Mouse (Mus musculus) kidney, postnatal 0 days (tissue): ENCODE results near the gene Hsp90ab1. TPM values are rescaled to one million over a fixed set of nuclear protein-coding genes. Genes with fewer than 3 reads are reported as not detected.

Source experiments
- ATAC-seq: fragments of 200-750 bp; cut with Nextera tagmentation; replicated peaks from 2 replicates; pipeline ENCODE4 v1.8.0; 2017; ENCODE audit warnings: low read depth, moderate number of reproducible peaks, moderate TSS enrichment, moderate library complexity; ENCODE audit not compliant: low FRiP score
- DNase-seq: peaks from one replicate; pipeline ENCODE4 v3.0.0-alpha.2; 2016; ENCODE audit warnings: low spot score
- H3K27ac ChIP-seq: fragments of 300-500 bp; sonication (generic); 2 replicates; pipeline ENCODE4 v1.5.1; 2014; ENCODE audit warnings: mild to moderate bottlenecking
- H3K27me3 ChIP-seq: fragments of 300-500 bp; sonication (generic); 2 replicates; pipeline ENCODE4 v1.6.1; 2014; ENCODE audit warnings: low read length, mixed read lengths; ENCODE audit not compliant: insufficient read depth
- H3K36me3 ChIP-seq: fragments of 300-500 bp; sonication (generic); 2 replicates; pipeline ENCODE4 v1.6.1; 2014; ENCODE audit warnings: low read length, mixed read lengths; ENCODE audit not compliant: insufficient read depth
- H3K4me1 ChIP-seq: fragments of 300-500 bp; sonication (generic); replicated peaks from 2 replicates; pipeline ENCODE4 v1.6.1; 2014; ENCODE audit warnings: antibody characterized with exemption, low read length, mixed read lengths; ENCODE audit not compliant: insufficient read depth
- H3K4me2 ChIP-seq: fragments of 300-500 bp; sonication (generic); 2 replicates; pipeline ENCODE4 v1.6.1; 2014; ENCODE audit warnings: mild to moderate bottlenecking, low read length, moderate library complexity, mixed read lengths
- H3K4me3 ChIP-seq: fragments of 300-500 bp; sonication (generic); replicated peaks from 2 replicates; pipeline ENCODE4 v1.5.1; 2014; ENCODE audit warnings: low read depth, low read length
- H3K9ac ChIP-seq: fragments of 300-500 bp; sonication (generic); 2 replicates; pipeline ENCODE4 v1.6.1; 2014; ENCODE audit warnings: low read depth, low read length
- H3K9me3 ChIP-seq: fragments of 300-500 bp; sonication (generic); replicated peaks from 2 replicates; pipeline ENCODE4 v1.6.1; 2016; ENCODE audit warnings: low read length, inconsistent platforms, mixed read lengths
- CTCF ChIP-seq: IDR thresholded peaks from 2 replicates; pipeline ENCODE4 v1.5.1; 2016; ENCODE audit warnings: antibody characterized with exemption, low read depth, mild to moderate bottlenecking, moderate library complexity
- WGBS: fragments of 180-500 bp; shearing (Covaris S2); extraction: QIAGEN DNeasy Blood & Tissue Kit; methylation state at CpG from one replicate; pipeline ENCODE4 v1.1.7; 2014; 5-methylcytosine and 5-hydroxymethylcytosine counted together
- polyA plus RNA-seq: library from polyadenylated mRNA; unstranded; fragments of >200 nt; fragmentation: Nextera tagmentation; extraction: Ambion mirVana; gene quantifications from 2 replicates; pipeline ENCODE4 v1.2.1, GENCODE M21; 2015

The Hsp90ab1 gene
- polyA plus RNA-seq, 1 experiment from 2014 or later, result 1,330 TPM

DNA sequence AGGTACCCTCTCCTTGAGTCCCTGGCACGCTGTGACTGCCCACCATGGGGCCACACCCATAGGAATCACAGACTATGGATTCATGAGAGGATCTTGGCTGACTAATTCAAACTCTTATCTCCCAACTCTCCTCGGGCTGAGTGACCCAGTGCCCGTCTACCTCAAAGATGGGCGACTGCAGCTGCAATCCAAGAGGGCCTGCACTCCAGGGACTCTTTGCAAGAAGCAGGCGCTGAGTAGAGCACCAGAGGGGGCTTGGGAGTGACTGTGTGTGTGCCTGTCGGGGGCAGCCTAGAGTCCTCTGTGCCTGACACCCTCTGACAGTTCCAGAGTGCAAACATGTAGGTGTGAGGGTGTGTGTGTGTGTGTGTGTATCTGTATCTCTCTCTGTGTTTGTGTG, 30.9 kb downstream of the Hsp90ab1 start:
- Histone ChIP-seq H3K9ac (no peak overlapping the region), H3K4me2 (no peak overlapping the region), H3K9me3 (no peaks in the 10 kb centered on the region), H3K36me3 (no peaks in the 10 kb centered on the region), H3K27ac (no peak overlapping the region), H3K4me1 (peaks cover 12% of the 10 kb centered on the region), H3K4me3 (no peak overlapping the region), H3K27me3 (peaks cover 48% of the 10 kb centered on the region)
- no peak for TF ChIP-seq CTCF
- 30% methylated on average over 6 of the region's 6 CpGs for WGBS
- ATAC-seq (no peak), DNase-seq (no peak)

DNA sequence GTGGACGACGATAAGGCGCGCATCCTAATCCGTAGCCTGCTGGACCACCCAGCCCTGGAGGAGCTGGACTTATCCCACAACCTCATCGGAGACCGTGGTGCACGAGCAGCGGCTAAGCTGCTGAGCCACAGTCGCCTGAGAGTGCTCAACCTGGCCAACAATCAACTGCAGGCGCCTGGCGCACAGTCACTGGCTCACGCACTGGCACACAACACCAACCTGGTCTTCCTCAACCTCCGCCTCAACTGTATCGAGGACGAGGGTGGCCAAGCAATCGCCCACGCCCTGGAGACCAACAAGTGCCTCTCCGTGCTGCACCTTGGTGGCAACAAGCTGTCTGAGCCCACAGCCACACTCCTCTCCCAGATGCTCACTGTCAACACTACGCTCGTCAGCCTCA, 33.4 kb downstream of the Hsp90ab1 start:
- Histone ChIP-seq H3K9ac (no peak overlapping the region), H3K4me3 (no peak overlapping the region), H3K9me3 (no peaks in the 10 kb centered on the region), H3K4me1 (peaks cover 1% of the 10 kb centered on the region; the same call in 1 of the 2 replicates), H3K4me2 (no peak overlapping the region), H3K27ac (no peak overlapping the region), H3K36me3 (no peaks in the 10 kb centered on the region), H3K27me3 (peaks cover 26% of the 10 kb centered on the region)
- ATAC-seq (no peak), DNase-seq (no peak)
- TF ChIP-seq CTCF, result no peak
- WGBS, result 81% methylated on average over 21 of the region's 21 CpGs

DNA sequence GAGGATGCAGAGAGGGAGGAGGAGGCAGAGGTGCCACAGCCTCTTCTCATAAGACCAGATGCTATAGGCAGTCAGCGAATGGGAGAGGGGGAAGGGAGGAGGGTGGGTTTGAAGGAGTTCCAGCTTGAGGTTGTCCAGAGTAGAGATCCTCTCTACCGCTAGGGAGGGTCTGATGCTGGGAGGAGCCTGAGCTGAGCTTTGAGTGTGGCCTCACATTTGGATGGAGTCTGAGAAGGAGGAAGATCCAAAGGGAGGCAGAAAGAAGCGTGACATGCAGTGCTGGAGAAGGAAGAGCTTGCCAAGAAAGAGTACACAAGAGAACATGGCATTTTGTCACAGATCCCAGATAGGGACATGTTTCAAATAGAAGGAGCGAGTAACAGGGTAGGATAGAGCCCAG, 34.7 kb downstream of the Hsp90ab1 start:
- no peak for ATAC-seq
- TF ChIP-seq CTCF, result no peak
- 61% methylated on average over 4 of the region's 4 CpGs for WGBS
- Histone ChIP-seq H3K4me3 (no peak overlapping the region), H3K27ac (no peak overlapping the region), H3K4me2 (no peak overlapping the region), H3K9ac (no peak overlapping the region), H3K36me3 (no peaks in the 10 kb centered on the region), H3K4me1 (no peaks in the 10 kb centered on the region), H3K27me3 (peaks cover 15% of the 10 kb centered on the region), H3K9me3 (no peaks in the 10 kb centered on the region)
- no peak for DNase-seq

DNA sequence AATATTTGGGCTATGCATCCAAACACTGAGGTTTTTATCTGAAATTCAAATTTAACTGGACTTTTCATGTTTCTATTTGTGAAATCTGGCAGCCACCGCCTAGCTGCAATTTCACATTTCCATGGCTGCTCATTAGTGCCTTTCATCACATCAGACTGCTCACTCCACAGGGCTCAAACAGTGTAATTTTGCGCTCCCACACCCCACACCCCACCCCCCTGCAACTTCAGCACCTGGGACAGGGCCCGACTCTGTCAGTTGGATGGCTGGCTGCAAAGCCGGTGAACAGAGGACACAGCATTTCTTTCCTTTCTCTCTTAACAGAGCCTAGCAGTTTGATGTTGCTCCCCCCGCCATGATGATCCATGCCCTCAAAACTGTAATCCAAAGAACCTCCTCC, 36.8 kb downstream of the Hsp90ab1 start:
- Histone ChIP-seq H3K27ac (no peak overlapping the region), H3K9me3 (no peaks in the 10 kb centered on the region), H3K27me3 (0 out of 2 replicates have a peak, but pooled peaks cover 9% of the 10 kb centered on the region), H3K9ac (no peak overlapping the region), H3K4me2 (no peak overlapping the region), H3K4me3 (no peak overlapping the region), H3K4me1 (no peaks in the 10 kb centered on the region), H3K36me3 (no peaks in the 10 kb centered on the region)
- DNase-seq (peak; percentile 50), ATAC-seq (no peak)
- no peak for TF ChIP-seq CTCF
- 12% methylated on average over 5 of the region's 5 CpGs for WGBS

DNA sequence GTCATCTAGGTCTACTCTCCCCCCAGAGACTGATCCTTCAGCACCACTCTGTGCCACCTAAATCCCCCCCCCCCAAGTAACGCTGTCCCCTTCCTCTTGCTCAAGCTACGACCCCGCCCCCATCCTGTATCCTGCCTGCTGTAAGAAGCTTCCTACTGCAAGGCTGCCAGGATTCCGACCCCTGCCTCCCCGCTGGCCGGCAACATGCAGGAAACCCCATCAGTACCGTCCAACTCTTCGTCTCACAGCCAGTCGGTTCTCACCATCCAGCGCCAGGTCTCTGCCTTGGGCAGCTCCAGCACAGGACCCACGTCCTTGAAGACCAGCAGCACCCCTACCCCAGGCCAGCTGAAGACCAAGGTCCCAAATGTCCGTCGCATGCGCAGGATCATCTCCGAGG, 40.2 kb downstream of the Hsp90ab1 start:
- WGBS, result 48% methylated on average over 15 of the region's 15 CpGs
- Histone ChIP-seq H3K9ac (no peak overlapping the region), H3K36me3 (no peaks in the 10 kb centered on the region), H3K4me3 (no peak overlapping the region), H3K27me3 (peaks cover 4% of the 10 kb centered on the region; the same call in 1 of the 2 replicates), H3K9me3 (no peaks in the 10 kb centered on the region), H3K4me1 (no peaks in the 10 kb centered on the region), H3K4me2 (no peak overlapping the region), H3K27ac (no peak overlapping the region)
- ATAC-seq (no peak), DNase-seq (no peak)
- no peak for TF ChIP-seq CTCF

DNA sequence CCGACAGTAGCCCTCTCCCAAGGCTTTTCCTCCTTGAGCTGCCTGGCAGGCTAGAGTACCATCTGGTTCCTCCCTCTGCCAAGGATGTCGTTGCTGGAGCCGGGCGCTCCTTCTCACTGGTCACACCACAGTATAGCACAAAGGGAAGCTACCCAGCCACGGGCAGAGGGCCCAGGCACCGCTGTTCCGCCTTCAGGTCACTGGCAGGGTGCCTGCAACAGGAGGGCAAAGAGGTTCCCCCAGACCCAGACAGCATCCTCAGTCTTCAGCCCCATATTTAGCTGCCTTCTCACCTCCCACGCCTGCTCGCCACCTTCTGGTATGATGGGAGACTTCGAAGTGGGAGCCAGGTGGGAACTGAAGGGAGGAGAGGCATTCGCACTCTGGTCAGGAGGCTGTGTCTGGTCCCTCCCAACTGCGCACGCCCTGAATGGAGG, 42.7 kb downstream of the Hsp90ab1 start:
- Histone ChIP-seq H3K9ac (no peak overlapping the region), H3K4me3 (no peak overlapping the region), H3K4me2 (no peak overlapping the region), H3K27ac (no peak overlapping the region), H3K4me1 (no peaks in the 10 kb centered on the region), H3K9me3 (no peaks in the 10 kb centered on the region), H3K36me3 (no peaks in the 10 kb centered on the region), H3K27me3 (peaks cover 4% of the 10 kb centered on the region; the same call in 1 of the 2 replicates)
- no peak for ATAC-seq
- DNase-seq, result no peak
- WGBS, result 48% methylated on average over 13 of the region's 13 CpGs
- no peak for TF ChIP-seq CTCF

DNA sequence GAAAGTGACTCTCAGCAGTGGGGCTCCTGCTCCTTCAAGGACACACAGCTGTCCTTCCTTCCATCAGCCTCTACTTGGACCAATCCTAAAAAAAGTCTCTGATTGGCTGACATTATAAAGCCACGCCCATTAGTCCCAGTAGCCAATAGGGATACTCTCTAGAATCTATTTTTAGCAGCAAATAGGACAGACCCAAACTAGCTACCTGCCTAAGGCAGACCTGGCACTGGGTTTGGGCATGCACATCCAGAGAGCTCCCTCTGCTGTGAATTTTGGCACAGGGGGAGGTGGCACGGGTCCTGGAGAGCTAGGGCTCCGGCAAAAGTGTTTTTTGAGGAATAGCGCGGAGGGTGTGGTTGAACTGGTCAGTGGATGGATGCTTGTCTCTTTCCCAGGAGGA, 46.5 kb downstream of the Hsp90ab1 start:
- no peak overlapping the region for H3K4me3 ChIP-seq
- H3K4me2 ChIP-seq, result no peak overlapping the region
- 0 out of 2 replicates have a peak, but pooled peaks cover 6% of the 10 kb centered on the region for H3K4me1 ChIP-seq
- no peak for TF ChIP-seq CTCF
- peaks cover 6% of the 10 kb centered on the region; the same call in 1 of the 2 replicates for H3K27me3 ChIP-seq
- ATAC-seq, result no peak
- no peak for DNase-seq
- no peaks in the 10 kb centered on the region for H3K36me3 ChIP-seq
- H3K9ac ChIP-seq, result no peak overlapping the region
- H3K27ac ChIP-seq, result no peak overlapping the region
- WGBS, result 23% methylated on average over 5 of the region's 5 CpGs
- no peaks in the 10 kb centered on the region for H3K9me3 ChIP-seq
